Comparison of ENCODE assay signal across 9 mouse cellular contexts in genomic region chr5:10633176-10633575, GRCm38 (mm10).
DNase-seq lines count a peak whose midpoint lies in the region; ATAC-seq and TF ChIP-seq lines count a peak whose summit lies in the region.
"Had no signal": no experiment of that assay in that cellular context is flagged by ENCODE, and none has a peak within 500 bp of the region (broad histone marks: within the 10 kb centered on the region; RNA-seq: fewer than 3 reads in every experiment).

No protein-coding gene starts in this region.

- H3K27me3 ChIP-seq in lung, postnatal 0 days (replicated peaks; ENCODE audit: insufficient read depth, low read length), result no peaks in the 10 kb centered on the region
- H3K27me3 ChIP-seq: limb, embryonic 15.5 days had no signal

- H3K27ac ChIP-seq in lung, postnatal 0 days (ENCODE audit: low read length), result no peak overlapping the region
- H3K27ac ChIP-seq: limb, embryonic 15.5 days had no signal

- H3K36me3 ChIP-seq in lung, postnatal 0 days (ENCODE audit: insufficient read depth, low read length), result no peaks in the 10 kb centered on the region
- H3K36me3 ChIP-seq: limb, embryonic 15.5 days had no signal

- no peak for DNase-seq in frontal cortex, postnatal 14 days (ENCODE audit: low spot score in 2 of 2)
- peak; percentile 7 for DNase-seq in lung, postnatal 0 days (ENCODE audit: low spot score)
- no peak for DNase-seq in lung, postnatal 10 days
- peak; percentile 6 for DNase-seq in embryo, embryonic 10 days (ENCODE audit: low spot score)
- peak; percentile 58 for DNase-seq in retina, embryonic 14.5 days (ENCODE audit: low spot score)
- no peak for DNase-seq in thymus, postnatal 4 days
- no peak for DNase-seq in thymus, postnatal 36 days

- no peak for TF ChIP-seq EP300 in lung, postnatal 0 days (IDR thresholded peaks at IDR 0.05)

- WGBS in lung, postnatal 0 days, result 20% methylated on average over 1 of the region's 1 CpGs

- no peaks in the 10 kb centered on the region for H3K9me3 ChIP-seq in lung, postnatal 0 days (ENCODE audit: low read length)
- H3K9me3 ChIP-seq: limb, embryonic 15.5 days had no signal

- no peaks in the 10 kb centered on the region for H3K4me1 ChIP-seq in lung, postnatal 0 days (ENCODE audit: insufficient read depth, low read depth, low read length)
- H3K4me1 ChIP-seq: limb, embryonic 15.5 days had no signal

- TF ChIP-seq CTCF in lung, postnatal 0 days (IDR thresholded peaks at IDR 0.05), result peak; percentile 46

- H3K4me3 ChIP-seq in lung, postnatal 0 days (ENCODE audit: low read depth, low read length), result no peak overlapping the region
- H3K4me3 ChIP-seq: limb, embryonic 15.5 days had no signal

- ATAC-seq in frontal cortex, adult (ENCODE audit: low TSS enrichment), result peak; percentile 84
- ATAC-seq in lung, postnatal 0 days, result no peak

- no peak overlapping the region for H3K9ac ChIP-seq in lung, postnatal 0 days (replicated peaks; ENCODE audit: low read depth)
- H3K9ac ChIP-seq: limb, embryonic 15.5 days had no signal

- no peak overlapping the region for H3K4me2 ChIP-seq in lung, postnatal 0 days (replicated peaks; ENCODE audit: low read depth, low read length)
- H3K4me2 ChIP-seq: limb, embryonic 15.5 days had no signal

Comparison
In these comparisons a context has a peak if more than half of its experiments do, and no peak if none do; other contexts are left out.
1. DNase-seq: peak in lung, postnatal 0 days (single experiment), embryo, embryonic 10 days (single experiment) and retina, embryonic 14.5 days (single experiment); none in frontal cortex, postnatal 14 days (0 of 2), lung, postnatal 10 days (single experiment), thymus, postnatal 4 days (single experiment) and thymus, postnatal 36 days (0 of 2).